Mouse (Mus musculus): ENCODE data around the gene Hmgb1.
A peak's percentile ranks its signal among the peaks of the same experiment; 100 is the strongest.

Gene Hmgb1

GRCm38 (mm10) chr5:149051571-149052420 is 132.5 kb downstream of the Hmgb1 start:
- DNase-seq = peak; percentile 86

GRCm38 (mm10) chr5:149051194-149051570 is 133.1 kb downstream of the Hmgb1 start:
- DNase-seq = peak; percentile 71

GRCm38 (mm10) chr5:149050588-149051160 is 133.6 kb downstream of the Hmgb1 start:
- no peak for DNase-seq

GRCm38 (mm10) chr5:149049435-149049834 is 134.9 kb downstream of the Hmgb1 start:
- no peak for DNase-seq

GRCm38 (mm10) chr5:149048961-149049360 is 135.3 kb downstream of the Hmgb1 start:
- DNase-seq = no peak

- no peak for DNase-seq
Observed at GRCm38 (mm10) chr5:149046650-149047049, 137.6 kb downstream of the Hmgb1 start.

- peak; percentile 14 for DNase-seq
Observed at GRCm38 (mm10) chr5:149045470-149046085, 138.7 kb downstream of the Hmgb1 start.

GRCm38 (mm10) chr5:149045054-149045453 is 139.2 kb downstream of the Hmgb1 start:
- DNase-seq = no peak

GRCm38 (mm10) chr5:149044067-149044466 is 140.2 kb downstream of the Hmgb1 start:
- no peak for DNase-seq

- no peak for DNase-seq
Observed at GRCm38 (mm10) chr5:149043240-149043639, 141.0 kb downstream of the Hmgb1 start.

GRCm38 (mm10) chr5:149039825-149040224 is 144.5 kb downstream of the Hmgb1 start:
- DNase-seq = peak; percentile 49

GRCm38 (mm10) chr5:149037729-149038128 is 146.6 kb downstream of the Hmgb1 start:
- peak; percentile 55 for DNase-seq

- DNase-seq = no peak
Observed at GRCm38 (mm10) chr5:149036920-149037319, 147.4 kb downstream of the Hmgb1 start.

- DNase-seq = no peak
Observed at GRCm38 (mm10) chr5:149032438-149032837, 151.9 kb downstream of the Hmgb1 start.

GRCm38 (mm10) chr5:149031199-149031750 is 153.0 kb downstream of the Hmgb1 start:
- DNase-seq = peak; percentile 62

GRCm38 (mm10) chr5:149030103-149030502 is 154.2 kb downstream of the Hmgb1 start:
- DNase-seq = no peak

GRCm38 (mm10) chr5:149028394-149028793 is 155.9 kb downstream of the Hmgb1 start:
- DNase-seq = no peak

- DNase-seq = no peak
Observed at GRCm38 (mm10) chr5:149027389-149027788, 156.9 kb downstream of the Hmgb1 start.

GRCm38 (mm10) chr5:149021120-149021519 is 163.2 kb downstream of the Hmgb1 start:
- no peak for DNase-seq

- DNase-seq = no peak
Observed at GRCm38 (mm10) chr5:149020681-149021062, 163.6 kb downstream of the Hmgb1 start.

GRCm38 (mm10) chr5:149020059-149020680 is 164.1 kb downstream of the Hmgb1 start:
- DNase-seq = no peak

- no peak for DNase-seq
Observed at GRCm38 (mm10) chr5:149017666-149018415, 166.4 kb downstream of the Hmgb1 start.
